Mouse (Mus musculus) adipocyte (in vitro differentiated cells): ENCODE results near the gene Zfp281.

ENCODE experiments used
- DNase-seq: peaks from one replicate; pipeline ENCODE4 v3.0.0-alpha.2; 2016; ENCODE audit warnings: low spot score

The Zfp281 gene

DNA sequence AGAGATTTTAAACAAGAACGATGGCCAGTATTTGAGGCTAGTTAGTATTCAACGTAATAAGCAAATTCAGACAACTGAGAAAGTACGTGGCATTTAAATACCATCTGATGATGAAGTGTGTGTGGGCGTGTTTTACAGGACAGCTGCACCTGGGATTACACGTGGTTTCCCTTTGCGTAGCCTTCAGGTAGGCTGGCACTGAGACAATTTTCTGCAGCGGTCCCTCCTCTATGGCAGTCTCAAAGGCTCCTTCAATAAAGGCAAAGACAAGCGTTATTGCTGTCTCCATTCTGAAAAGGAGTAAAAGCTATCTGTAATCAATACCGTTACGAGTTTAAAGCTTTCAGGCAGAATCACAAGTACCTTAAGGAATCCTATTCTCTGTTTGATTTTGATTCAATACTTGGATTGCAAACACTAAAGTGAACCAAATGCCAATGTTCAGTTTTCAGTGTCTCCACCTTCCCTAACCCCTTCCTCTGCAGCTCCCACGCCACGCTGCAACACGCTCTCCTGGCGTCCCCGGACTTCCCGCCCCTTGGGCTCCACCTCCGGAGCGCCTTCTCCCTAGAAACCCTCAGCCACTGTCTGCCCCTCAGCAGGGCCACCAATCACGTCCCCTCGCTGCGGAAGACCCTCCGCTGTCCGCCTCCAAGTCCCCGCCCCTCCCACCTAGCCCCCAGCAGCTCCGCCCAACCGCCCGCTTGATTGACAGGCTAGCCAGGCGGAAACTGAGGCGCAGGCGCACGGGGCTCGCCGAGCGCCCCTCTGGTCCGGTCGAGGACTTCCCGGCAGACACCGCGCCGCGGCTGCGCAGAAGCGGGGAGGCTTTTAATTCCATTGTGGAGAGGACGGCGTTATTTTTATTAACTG lies at the start of gene Zfp281:
Gene Zfp281, plus strand, starts transcription at position 756 of the 873 bp plus-strand sequence.
- DNase-seq = peak; percentile 91

DNA sequence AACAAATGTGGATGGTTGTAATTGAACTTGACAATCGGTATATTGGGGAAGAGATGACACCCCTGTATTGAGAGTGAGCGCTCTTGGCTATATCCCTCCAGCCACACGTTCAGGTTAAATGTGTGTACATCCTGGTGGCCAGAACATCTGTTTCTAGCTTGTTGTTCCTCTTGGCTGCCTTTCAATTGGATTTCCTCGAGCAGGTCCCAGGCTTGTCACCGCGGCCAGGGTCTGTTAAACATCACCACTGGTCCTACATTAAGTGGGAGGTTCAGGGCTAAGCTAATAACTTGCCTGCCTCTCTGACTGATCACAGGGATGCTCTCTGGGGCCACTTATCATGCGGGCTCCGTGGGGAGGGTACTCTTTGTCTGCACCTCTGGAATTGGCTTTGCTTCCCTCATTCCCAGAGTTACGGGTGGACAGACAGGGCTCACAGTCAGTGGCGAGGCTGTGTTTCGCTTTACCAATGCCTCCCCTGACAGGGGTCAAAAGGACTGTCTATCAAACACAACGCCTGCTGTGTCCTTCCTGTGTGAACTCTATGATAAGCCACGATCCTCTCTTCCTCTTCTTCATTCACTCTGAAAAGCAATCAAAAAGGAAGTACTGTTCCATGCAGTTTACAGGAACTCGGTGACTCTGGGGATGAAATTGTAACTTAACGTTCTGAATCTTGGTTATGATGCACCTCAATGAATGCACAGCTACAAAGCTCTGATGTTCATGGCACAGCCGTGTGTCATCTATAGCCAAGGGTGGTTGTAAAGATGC lies 46.6 kb upstream of the Zfp281 start:
- no peak for DNase-seq

DNA sequence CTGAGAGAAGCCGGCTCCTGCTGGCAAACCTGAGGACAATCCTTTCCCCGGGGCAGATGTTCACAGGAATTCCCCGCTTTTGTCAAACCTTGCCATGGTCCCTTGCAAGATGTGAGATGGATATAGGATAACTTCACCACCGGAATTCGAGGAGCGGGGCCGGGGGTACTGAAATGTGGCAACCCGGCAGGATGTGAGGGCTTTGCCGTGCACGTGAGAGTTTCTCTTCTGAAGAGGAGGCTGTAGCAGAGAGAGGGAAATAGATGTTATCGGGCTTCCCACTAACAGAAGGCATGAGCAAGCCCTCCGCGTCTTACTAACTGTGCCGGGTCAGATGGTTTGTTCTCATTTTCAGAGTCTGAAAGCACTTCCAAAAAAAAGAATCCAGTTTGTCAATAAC lies 45.3 kb upstream of the Zfp281 start:
- no peak for DNase-seq

DNA sequence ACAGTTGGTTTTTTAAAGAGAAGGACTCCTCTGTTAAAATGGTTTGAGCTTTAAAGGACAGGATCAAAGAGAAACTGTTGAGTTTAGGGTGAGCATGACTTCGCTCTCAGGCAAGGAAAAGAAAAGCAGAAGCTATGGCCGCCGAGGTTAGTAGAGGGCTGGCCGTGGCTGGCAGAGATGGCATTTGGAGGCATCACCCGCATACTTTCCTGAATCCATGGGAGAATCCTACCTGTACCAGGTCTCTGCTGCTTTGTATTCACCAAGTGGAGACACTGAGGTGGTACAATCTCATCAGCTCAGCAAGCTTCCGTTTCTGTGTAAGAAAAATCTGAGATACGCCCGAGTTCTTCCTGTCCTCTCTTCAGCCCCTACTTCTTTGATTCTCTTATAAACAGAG lies 44.4 kb upstream of the Zfp281 start:
- DNase-seq = no peak

DNA sequence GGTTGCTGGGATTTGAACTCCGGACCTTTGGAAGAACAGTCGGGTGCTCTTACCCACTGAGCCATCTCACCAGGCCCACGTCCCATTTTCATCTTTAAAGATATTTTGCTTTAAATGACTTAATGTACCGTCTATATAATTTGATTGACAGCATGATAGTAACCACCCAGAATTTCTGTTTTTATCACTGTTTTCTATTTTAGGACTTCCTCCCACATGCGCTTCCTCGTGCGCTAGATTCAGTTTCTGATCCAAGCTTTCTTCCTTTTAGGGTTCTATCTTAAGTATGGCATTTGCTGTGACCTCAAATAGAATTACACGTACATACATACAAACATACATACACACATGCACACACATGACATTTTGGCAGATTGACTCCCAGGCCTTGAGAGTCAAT lies 42.9 kb upstream of the Zfp281 start:
- DNase-seq = no peak

DNA sequence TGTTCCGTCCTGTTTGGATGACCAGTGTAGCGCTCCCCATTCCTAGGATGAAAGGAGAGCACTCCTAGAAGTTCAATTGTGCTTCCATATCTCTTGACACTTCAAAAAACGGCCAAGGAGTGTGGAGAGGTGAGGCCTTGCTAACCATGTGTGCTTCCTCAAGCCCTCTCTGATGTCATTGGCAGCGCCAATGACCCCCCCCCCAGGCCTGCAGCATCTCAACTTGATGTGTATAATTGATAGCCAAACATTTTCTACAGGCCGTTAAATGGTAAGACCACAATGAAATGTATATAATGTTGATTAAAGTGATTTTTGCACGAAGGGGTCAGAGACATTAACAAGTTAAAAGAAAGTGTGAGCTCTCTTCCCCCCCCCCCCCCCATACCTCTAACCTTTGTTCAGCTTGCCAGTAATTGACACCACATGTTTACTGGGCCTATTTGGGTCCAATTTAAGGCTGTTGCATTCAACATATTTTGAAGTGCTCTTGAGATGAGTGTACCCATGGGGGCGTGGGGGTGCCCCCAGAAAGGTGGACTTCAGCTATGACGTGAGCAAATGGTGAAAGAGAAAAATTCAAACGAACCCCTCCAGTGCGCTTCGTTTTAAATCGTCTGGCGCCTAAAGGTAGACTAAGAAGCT lies 36.8 kb upstream of the Zfp281 start:
- DNase-seq = no peak

DNA sequence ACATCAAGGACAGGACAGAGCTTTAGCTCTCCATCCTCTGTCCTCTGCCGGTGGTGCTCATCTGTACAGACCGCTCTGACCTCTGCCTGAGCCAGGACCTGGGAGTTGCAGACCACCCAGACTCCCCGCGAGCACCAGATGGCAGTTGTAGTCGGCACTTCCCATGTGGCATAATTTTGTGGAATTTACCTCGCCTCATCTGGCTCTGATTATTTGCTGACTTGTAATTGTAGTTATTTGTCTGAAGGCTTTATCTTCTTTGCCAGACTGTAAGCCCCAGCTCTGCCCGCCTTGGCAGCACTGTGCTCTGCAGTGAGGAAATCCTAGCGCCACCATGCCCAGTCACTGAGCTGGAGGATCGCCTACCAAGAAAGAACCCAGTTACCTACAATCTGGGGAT lies 35.8 kb upstream of the Zfp281 start:
- no peak for DNase-seq

DNA sequence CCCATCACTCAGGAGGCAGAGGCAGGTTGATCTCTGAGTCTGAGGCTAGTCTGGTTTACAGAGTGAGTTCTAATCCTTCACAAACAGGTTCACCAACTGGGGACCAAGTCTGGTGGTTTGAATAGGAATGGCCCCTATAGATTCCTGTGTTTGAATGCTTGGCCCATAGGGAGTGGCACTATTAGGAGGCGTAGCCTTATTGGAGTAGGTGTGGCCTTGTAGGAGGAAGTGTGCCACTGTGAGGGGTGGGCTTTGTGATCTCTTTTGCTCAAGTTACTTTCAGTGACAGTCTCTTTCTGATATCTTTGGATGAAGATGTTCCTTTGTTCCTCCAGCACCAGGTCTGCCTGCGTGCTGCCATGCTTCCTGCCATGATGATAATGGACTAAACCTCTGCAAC lies 32.0 kb upstream of the Zfp281 start:
- no peak for DNase-seq

DNA sequence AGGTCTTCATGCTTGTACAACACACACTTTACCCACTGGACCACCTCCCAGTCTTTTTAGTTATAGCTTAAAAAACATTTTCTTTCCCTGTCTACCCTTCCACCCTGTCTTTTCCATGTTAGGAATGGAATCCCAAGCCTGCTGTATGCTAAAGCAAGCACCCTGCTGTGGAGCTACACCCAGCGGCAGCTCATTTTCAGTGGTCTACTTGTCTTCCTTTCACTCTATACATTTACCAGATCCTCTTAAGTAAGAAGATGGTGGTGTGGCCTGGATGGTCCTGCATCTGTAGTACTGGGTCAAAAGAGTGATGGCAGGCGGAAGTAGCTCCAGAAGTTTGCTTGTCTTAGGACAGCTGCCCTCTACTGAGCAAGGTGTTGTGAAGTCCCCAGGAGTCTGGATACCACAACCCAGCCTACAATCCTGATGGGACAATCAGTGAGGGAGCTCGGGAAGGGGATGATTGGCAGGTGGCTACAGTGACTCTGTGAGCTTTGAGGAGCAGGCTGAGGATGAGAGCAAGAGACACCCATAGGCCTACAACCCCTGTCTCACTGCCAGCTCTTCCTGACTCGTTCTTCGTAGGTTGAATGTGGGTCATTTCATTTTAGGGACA lies 30.4 kb upstream of the Zfp281 start:
- no peak for DNase-seq

DNA sequence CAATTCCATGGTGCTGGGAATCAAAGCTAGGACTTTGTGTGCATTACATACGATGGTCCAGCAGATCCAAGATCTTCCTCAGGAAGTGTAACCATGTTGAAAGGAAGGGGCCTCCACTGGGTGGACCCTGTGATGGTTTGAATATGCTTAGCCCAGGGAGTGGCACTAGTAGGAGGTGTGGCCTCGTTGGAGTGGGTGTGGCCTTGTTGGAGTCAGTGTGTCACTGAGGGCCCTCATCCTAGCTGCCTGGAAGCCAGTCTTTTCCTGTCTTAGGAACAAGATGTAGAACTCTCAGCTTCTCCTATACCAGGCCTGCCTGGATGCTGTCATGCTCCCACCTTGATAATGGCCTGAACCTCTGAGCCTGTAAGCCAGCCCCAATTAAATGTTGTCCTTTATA lies 27.9 kb upstream of the Zfp281 start:
- no peak for DNase-seq

DNA sequence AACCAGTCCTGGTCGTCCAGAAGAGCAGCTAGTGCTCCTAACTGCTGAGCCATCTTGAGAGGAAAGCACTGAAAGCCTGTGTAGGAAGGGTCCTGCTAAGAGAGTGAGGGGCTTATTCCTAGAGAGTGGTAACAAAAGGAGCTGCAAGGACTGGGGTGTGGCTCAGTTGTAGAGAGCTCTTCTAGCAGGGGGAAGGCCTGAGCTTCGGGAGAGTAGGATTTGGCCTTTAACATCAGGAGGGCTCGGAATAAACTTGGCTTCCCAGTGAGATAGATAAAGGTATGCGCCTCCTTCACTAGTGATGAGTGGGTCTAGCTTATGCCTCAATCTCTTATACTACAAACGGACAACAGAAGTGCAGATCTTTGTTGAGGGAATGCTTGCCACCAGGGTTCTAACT lies 26.4 kb upstream of the Zfp281 start:
- no peak for DNase-seq

DNA sequence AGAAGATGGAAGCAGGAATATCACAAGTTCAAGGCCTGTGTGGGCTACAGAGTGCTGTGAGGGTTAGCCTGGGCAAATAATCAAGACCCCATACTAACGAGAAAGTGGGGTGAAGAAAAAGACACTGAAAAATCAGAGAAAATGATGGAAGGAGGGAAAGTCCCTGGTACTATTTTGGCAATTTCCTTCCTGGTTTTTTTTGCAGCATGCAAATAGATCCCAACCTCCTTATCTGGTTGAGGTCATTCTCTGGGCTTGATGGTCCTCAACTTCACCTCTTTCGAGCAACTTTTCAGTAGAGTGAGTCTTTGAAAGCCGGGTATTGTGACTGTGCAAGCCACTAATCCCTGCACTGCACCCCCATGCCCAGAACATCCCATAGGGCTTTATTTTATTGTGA lies 24.6 kb upstream of the Zfp281 start:
- no peak for DNase-seq

DNA sequence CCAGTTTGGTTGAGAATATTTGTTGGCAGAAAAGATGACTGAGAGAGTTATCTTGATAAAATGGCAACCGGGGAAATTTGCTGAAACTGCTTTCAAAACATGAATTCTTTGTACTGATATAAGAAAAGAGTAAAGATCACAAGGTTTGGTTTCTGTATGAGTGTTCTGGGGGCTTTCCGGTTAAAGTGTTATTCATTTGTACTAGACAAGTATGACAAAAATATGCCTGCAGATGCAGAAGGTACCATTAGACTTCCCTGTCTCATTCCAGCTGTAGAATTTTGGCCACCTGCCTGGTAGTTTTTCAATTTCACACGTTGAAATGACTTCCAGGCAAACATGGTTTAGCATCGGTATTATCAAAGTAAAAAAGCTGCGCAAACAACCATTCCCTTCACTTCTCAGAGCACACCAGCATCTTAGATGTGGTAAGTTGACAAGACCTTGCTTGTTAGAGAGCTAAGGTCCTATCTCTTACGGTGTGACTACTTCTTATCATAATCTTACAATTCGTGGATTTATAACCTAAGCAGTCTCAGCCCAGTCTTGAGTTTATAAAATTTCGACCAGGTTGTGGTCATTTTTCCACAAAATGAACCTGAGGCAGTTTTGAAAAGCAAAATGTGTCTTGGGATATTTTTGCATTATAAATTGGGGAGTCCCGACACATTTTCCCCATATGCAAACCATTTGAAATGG lies 23.9 kb upstream of the Zfp281 start:
- DNase-seq = no peak

DNA sequence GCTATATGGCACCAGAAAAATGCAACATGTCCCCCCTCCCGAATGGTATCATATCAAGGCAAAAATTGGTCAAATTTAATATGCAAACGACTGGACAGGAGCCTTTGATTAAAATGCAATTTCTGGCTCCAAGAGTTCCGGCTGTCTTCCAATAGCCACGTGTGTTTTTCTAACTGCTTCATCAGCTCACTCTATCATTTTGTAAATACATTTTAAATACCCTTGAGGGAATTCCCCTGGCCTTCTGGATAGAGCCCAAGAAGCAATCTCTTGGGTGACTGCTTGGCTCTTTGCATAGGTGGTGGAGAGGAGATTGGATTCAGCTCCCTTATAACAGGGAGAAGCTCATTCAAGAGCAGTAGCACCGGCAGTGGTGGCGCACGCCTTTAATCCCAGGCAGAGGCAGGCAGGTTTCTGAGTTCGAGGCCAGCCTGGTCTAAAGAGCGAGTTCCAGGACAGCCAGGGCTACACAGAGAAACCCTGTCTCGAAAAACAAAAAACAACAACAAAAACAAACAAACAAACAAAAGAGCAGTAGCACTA lies 23.3 kb upstream of the Zfp281 start:
- DNase-seq = no peak

DNA sequence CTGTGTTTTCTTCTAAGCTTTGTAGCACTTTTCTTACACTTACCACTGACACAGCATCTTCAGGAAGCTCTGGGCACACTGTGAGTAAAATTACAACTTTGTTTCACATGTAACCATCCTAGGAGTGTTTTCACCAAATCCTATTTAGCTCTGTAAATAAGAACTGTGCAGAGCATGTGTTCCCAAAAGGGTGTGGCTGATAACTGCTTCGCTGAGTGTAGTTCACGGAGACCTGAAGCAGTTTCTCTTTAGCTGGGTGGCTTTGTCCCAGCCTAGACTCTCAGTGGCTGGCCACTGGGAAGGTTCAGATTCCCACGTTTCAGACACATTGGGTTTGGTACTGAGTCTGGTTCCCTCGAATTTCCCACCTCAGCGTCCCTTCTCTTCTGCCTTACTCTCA lies 22.4 kb upstream of the Zfp281 start:
- no peak for DNase-seq

DNA sequence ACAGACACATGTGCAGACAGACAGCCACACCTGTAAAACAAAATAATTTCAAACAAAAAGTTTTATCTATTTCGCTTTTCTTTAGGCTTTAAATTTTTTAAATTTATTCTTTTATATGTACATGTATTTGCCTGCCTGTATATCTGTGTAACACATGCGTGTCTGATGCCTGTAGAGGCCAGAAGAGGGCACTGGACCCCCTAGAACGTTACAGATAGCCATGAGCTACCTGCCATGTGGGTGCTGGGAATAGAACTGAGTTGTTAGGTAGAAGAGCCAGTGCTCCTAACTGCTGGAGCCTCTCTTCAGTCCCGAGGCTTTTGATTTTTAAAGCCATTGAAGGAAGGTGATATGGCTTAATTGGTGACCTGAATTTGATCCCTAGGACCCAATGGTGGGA lies 20.5 kb upstream of the Zfp281 start:
- DNase-seq = no peak

DNA sequence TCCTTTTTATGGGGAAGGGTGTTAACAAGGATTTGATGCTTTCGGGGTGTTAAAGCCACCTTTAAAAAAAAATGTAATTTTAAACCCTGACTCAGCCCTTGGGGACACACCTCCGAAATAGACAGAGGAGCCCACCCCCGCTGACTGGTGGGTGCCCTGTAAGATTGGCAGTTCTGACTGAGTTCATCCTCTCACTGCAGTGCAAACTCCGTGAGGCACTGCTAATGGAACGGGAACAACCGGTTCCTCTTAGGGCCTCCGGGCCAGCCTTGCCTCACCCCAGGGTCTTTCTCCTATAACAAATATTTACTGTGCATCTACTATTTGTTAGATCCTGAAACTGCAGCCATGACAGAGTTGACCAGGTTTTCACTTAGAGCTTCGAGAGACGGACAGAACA lies 18.9 kb upstream of the Zfp281 start:
- no peak for DNase-seq

DNA sequence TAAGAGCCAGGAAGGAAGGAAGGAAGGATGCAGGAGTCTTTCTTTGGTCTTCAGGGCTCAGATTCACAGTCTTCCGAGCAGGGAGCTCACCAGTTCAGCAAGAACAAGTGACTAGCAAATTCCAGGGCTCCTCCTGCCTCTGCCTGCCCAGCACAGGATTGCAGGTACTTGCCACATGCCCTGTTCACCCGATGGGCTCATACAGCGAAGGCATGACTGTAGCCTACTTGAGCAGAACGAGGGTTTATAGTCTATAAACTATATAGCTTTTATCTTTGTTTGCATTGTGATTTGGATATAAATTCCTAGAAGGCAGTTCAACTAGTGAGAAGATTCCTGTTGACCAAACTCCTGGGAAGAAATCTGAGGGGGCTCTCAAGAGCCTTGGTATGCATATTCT lies 18.4 kb upstream of the Zfp281 start:
- no peak for DNase-seq

DNA sequence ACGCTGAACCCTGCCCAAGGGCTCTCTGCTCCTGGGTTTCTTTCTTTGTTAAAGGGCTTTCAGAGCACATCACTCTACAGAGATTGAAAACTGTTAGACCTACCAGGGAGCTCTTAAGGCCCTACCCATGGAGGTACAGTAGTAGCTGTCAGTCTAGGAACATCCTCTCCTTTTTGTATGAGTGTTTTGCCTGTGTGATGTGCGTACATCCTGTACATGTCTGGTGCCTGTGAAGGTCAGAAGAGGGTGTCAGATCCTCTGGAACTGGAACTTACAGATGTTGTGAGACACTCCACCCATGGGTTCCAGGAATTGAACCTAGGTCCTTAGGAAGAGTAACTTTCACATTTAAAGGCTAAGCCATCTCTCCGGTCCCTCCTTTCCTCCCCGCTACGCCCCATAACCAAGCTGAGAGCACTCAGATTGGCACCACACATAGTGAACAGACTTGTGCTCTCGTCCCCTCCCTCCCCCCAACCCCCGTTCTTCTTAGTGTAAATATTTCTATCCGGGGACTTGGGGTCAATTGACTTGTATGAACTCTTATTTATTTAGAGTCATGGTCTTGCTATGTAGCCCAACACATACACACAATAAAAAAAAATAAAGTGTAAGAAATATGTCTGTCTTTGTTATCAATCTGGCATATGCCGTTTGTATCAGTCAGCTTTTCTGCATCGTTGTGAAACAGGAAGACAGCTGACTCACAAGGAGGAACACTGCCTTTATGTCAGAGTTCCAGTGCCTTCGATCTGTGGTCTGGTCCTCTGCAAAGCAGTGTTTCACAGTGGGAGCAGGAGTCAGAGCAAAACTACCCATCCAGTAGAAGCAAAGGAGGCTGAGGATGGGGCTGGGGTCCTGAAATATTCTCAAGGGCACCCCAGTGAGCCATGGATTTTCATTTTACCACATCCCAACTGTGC lies 16.1 kb upstream of the Zfp281 start:
- DNase-seq = no peak

DNA sequence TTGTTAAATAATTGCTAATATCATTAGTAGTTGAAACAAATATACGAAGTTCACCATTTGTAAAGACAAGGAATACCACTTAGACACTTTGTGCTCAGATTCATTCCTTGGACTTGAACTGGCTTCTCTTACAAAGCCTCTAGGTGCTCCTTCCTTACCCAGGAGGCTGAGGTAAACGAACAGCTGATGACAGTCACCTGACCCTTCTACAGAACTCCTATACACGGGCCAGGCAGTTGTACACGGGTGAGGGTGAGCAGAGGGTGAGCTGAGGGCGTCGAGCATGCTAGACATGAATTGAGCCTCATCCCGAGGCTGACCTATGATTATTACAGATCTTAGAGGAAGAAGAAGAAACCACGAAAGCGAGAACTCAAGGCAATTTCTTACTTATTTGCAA lies 12.9 kb upstream of the Zfp281 start:
- DNase-seq = no peak
